17 mouse cellular contexts compared by ENCODE assay signal in the genomic region with DNA sequence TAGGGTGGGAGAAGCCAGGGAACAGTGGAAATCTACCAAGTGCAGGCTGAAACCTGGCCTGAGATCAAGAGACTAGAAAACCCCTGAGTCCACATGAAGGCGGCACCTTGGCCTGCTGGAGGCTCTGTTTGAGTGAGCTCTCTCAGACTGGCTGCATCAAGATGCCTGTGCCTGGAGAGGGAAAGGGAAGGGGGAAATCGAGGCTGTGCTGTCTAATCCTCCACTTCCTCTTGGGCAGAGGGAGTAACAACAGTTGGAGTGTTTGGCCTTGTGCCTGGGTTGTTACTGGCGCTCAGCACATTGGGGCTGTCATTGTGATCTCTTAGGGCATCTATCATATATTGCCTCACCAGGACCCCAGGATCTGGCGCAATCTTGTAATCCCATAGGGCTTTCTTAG. TPM values are rescaled to one million over a fixed set of nuclear protein-coding genes. Genes with fewer than 3 reads are reported as not detected.
DNase-seq lines count a peak whose midpoint lies in the region; ATAC-seq and TF ChIP-seq lines count a peak whose summit lies in the region.
"Had no signal": no experiment of that assay in that cellular context is flagged by ENCODE, and none has a peak within 500 bp of the region (broad histone marks: within the 10 kb centered on the region; RNA-seq: fewer than 3 reads in every experiment).

No protein-coding gene starts in this region.

- no peak for ATAC-seq in lung, embryonic 14.5 days (ENCODE audit: insufficient read depth)
- ATAC-seq in lung, postnatal 0 days = peak; percentile 76
- peak; percentile 43; the same call in 1 of the 2 replicates for ATAC-seq in stomach, postnatal 0 days (ENCODE audit: low FRiP score, low TSS enrichment)
- ATAC-seq in liver, embryonic 12.5 days = no peak
- ATAC-seq: forebrain, embryonic 13.5 days; liver, postnatal 0 days; Patski had no signal

- no peak overlapping the region for H3K4me2 ChIP-seq in lung, embryonic 14.5 days
- no peak overlapping the region for H3K4me2 ChIP-seq in lung, postnatal 0 days (replicated peaks; ENCODE audit: low read depth, low read length)
- H3K4me2 ChIP-seq in stomach, postnatal 0 days (replicated peaks; ENCODE audit: low read depth) = no peak overlapping the region
- no peak overlapping the region for H3K4me2 ChIP-seq in liver, embryonic 12.5 days
- H3K4me2 ChIP-seq: embryonic facial prominence, embryonic 15.5 days; forebrain, embryonic 13.5 days; limb, embryonic 13.5 days; midbrain, embryonic 12.5 days had no signal

- H3K9me3 ChIP-seq in lung, embryonic 14.5 days (ENCODE audit: low read depth, low read length) = no peaks in the 10 kb centered on the region
- H3K9me3 ChIP-seq in lung, postnatal 0 days (ENCODE audit: low read length) = no peaks in the 10 kb centered on the region
- H3K9me3 ChIP-seq in stomach, postnatal 0 days (ENCODE audit: control insufficient read depth, low read length) = 0 out of 2 replicates have a peak, but pooled peaks cover 2% of the 10 kb centered on the region
- 0 out of 2 replicates have a peak, but pooled peaks cover 3% of the 10 kb centered on the region for H3K9me3 ChIP-seq in liver, embryonic 12.5 days (replicated peaks)
- H3K9me3 ChIP-seq: midbrain, embryonic 12.5 days had no signal

- H3K27ac ChIP-seq in lung, embryonic 14.5 days (ENCODE audit: low read depth) = no peak overlapping the region
- no peak overlapping the region for H3K27ac ChIP-seq in lung, postnatal 0 days (ENCODE audit: low read length)
- no peak overlapping the region for H3K27ac ChIP-seq in stomach, postnatal 0 days (replicated peaks)
- H3K27ac ChIP-seq in liver, embryonic 12.5 days = no peak overlapping the region
- H3K27ac ChIP-seq: embryonic facial prominence, embryonic 15.5 days; forebrain, embryonic 13.5 days; limb, embryonic 13.5 days; midbrain, embryonic 12.5 days had no signal

- TF ChIP-seq CTCF in lung, embryonic 14.5 days (IDR thresholded peaks at IDR 0.05; ENCODE audit: low read depth) = no peak
- TF ChIP-seq CTCF in lung, adult 2 months (IDR thresholded peaks at IDR 0.05; ENCODE audit: insufficient read depth, low read length) = no peak
- TF ChIP-seq CTCF in lung, postnatal 0 days (IDR thresholded peaks at IDR 0.05) = no peak
- no peak for TF ChIP-seq CTCF in stomach, postnatal 0 days (IDR thresholded peaks at IDR 0.05; ENCODE audit: low read depth)

- 63% methylated on average over 4 of the region's 4 CpGs for WGBS in lung, embryonic 14.5 days
- 52% methylated on average over 4 of the region's 4 CpGs for WGBS in lung, adult 2 months
- 48% methylated on average over 4 of the region's 4 CpGs for WGBS in lung, postnatal 0 days
- 47% methylated on average over 4 of the region's 4 CpGs for WGBS in stomach, postnatal 0 days
- 58% methylated on average over 4 of the region's 4 CpGs for WGBS in liver, embryonic 12.5 days (ENCODE audit: insufficient replicate concordance)

- TF ChIP-seq EP300 in lung, postnatal 0 days (IDR thresholded peaks at IDR 0.05) = no peak
- no peak for TF ChIP-seq EP300 in stomach, postnatal 0 days (optimal IDR thresholded peaks at IDR 0.05)

- H3K27me3 ChIP-seq in lung, embryonic 14.5 days (ENCODE audit: insufficient read depth, low read length) = no peaks in the 10 kb centered on the region
- H3K27me3 ChIP-seq in lung, postnatal 0 days (replicated peaks; ENCODE audit: insufficient read depth, low read length) = no peaks in the 10 kb centered on the region
- H3K27me3 ChIP-seq in stomach, postnatal 0 days (ENCODE audit: control insufficient read depth, insufficient read depth, low read length) = no peaks in the 10 kb centered on the region
- no peaks in the 10 kb centered on the region; the same call in 1 of the 2 replicates for H3K27me3 ChIP-seq in liver, embryonic 12.5 days (replicated peaks)
- H3K27me3 ChIP-seq: embryonic facial prominence, embryonic 15.5 days; forebrain, embryonic 13.5 days; limb, embryonic 13.5 days; Patski had no signal

- DNase-seq in gastrocnemius, adult 8-10 months (ENCODE audit: low spot score in 2 of 2) = peak; percentile 21 to 37
- no peak for DNase-seq in gastrocnemius, postnatal 10 days
- DNase-seq in lung, embryonic 14.5 days = peak; percentile 14
- no peak for DNase-seq in lung, adult 2 months
- peak; percentile 77 for DNase-seq in lung, postnatal 0 days (ENCODE audit: low spot score)
- no peak for DNase-seq in stomach, postnatal 0 days (ENCODE audit: low spot score)
- DNase-seq: layer of hippocampus, postnatal 36 days; liver, postnatal 0 days; right cerebral cortex, postnatal 4 days; thymus, postnatal 36 days had no signal

- H3K4me1 ChIP-seq in lung, embryonic 14.5 days (ENCODE audit: insufficient read depth) = no peaks in the 10 kb centered on the region
- H3K4me1 ChIP-seq in lung, adult 2 months (ENCODE audit: control insufficient read depth, insufficient read depth, low read length) = no peaks in the 10 kb centered on the region
- H3K4me1 ChIP-seq in lung, postnatal 0 days (ENCODE audit: insufficient read depth, low read depth, low read length) = no peaks in the 10 kb centered on the region
- no peaks in the 10 kb centered on the region for H3K4me1 ChIP-seq in stomach, postnatal 0 days (replicated peaks; ENCODE audit: control insufficient read depth, insufficient read depth)
- no peaks in the 10 kb centered on the region for H3K4me1 ChIP-seq in liver, embryonic 12.5 days

- H3K4me3 ChIP-seq in lung, embryonic 14.5 days (ENCODE audit: low read depth, low read length) = no peak overlapping the region
- H3K4me3 ChIP-seq in lung, adult 2 months (replicated peaks; ENCODE audit: extremely low read depth, low read depth, low read length) = no peak overlapping the region
- H3K4me3 ChIP-seq in lung, postnatal 0 days (ENCODE audit: low read depth, low read length) = no peak overlapping the region
- H3K4me3 ChIP-seq in stomach, postnatal 0 days (ENCODE audit: low read depth, low read length) = no peak overlapping the region
- no peak overlapping the region for H3K4me3 ChIP-seq in liver, embryonic 12.5 days
- H3K4me3 ChIP-seq: embryonic facial prominence, embryonic 15.5 days; forebrain, embryonic 13.5 days; limb, embryonic 13.5 days; midbrain, embryonic 12.5 days; myocyte had no signal

- H3K9ac ChIP-seq in lung, embryonic 14.5 days = no peak overlapping the region
- H3K9ac ChIP-seq in lung, postnatal 0 days (replicated peaks; ENCODE audit: low read depth) = no peak overlapping the region
- no peak overlapping the region for H3K9ac ChIP-seq in stomach, postnatal 0 days (ENCODE audit: low read length)
- H3K9ac ChIP-seq in liver, embryonic 12.5 days = no peak overlapping the region
- H3K9ac ChIP-seq: embryonic facial prominence, embryonic 15.5 days; forebrain, embryonic 13.5 days; limb, embryonic 13.5 days; liver, postnatal 0 days; midbrain, embryonic 12.5 days had no signal

- TF ChIP-seq POLR2A in lung, adult 2 months (IDR thresholded peaks at IDR 0.05; ENCODE audit: borderline replicate concordance, extremely low read depth, low read depth, low read length) = no peak

- H3K36me3 ChIP-seq in lung, embryonic 14.5 days (ENCODE audit: insufficient read depth) = no peaks in the 10 kb centered on the region
- H3K36me3 ChIP-seq in lung, postnatal 0 days (ENCODE audit: insufficient read depth, low read length) = no peaks in the 10 kb centered on the region
- H3K36me3 ChIP-seq in stomach, postnatal 0 days (ENCODE audit: control insufficient read depth, insufficient read depth, low read length) = no peaks in the 10 kb centered on the region
- H3K36me3 ChIP-seq in liver, embryonic 12.5 days = no peaks in the 10 kb centered on the region
- H3K36me3 ChIP-seq: midbrain, embryonic 12.5 days had no signal

RNA-seq across cellular contexts. Expression of gene Fbln2, which starts 36.4 kb away (rescaled TPM):
- 10 to 100 TPM; 27.5 to 46.3 (median 36.2) TPM for total RNA-seq in gastrocnemius, adult 8-10 months (2022)
- total RNA-seq in gastrocnemius, postnatal 10 days (2021) = 10 to 100 TPM; 63.3 to 73.2 TPM
- polyA plus RNA-seq in lung, embryonic 14.5 days (2014; fragmentation: Nextera tagmentation; extraction: Ambion mirVana) = 22.9 and 32.3 TPM in 2 replicates
- 63.0 and 88.3 TPM in 2 replicates for polyA plus RNA-seq in lung, adult 2 months (2012; rRNA removed)
- polyA plus RNA-seq in lung, postnatal 0 days (2015; fragmentation: Nextera tagmentation; extraction: Ambion mirVana) = 63.0 and 63.8 TPM in 2 replicates
- 29.5 and 32.1 TPM in 2 replicates for polyA plus RNA-seq in stomach, postnatal 0 days (2015; fragmentation: Nextera tagmentation; extraction: Ambion mirVana)
- polyA plus RNA-seq in liver, embryonic 12.5 days (2016; fragmentation: Nextera tagmentation; extraction: Ambion mirVana) = 15.9 and 17.0 TPM in 2 replicates

Comparison
In these comparisons a context has a peak if more than half of its experiments do, and no peak if none do; other contexts are left out.
1. DNase-seq: peak in gastrocnemius, adult 8-10 months (2 of 2), lung, embryonic 14.5 days (single experiment) and lung, postnatal 0 days (single experiment); none in gastrocnemius, postnatal 10 days (single experiment), lung, adult 2 months (single experiment) and stomach, postnatal 0 days (single experiment).
2. ATAC-seq: peak in lung, postnatal 0 days (single experiment) and stomach, postnatal 0 days (single experiment); none in lung, embryonic 14.5 days (single experiment) and liver, embryonic 12.5 days (single experiment).